Mouse (Mus musculus): ENCODE measurements around the gene 4930558K02Rik. TPM values are rescaled to one million over a fixed set of nuclear protein-coding genes. Genes with fewer than 3 reads are reported as not detected.

Gene 4930558K02Rik
- polyA plus RNA-seq, 1 experiment from 2014 or later, result not detected

DNA sequence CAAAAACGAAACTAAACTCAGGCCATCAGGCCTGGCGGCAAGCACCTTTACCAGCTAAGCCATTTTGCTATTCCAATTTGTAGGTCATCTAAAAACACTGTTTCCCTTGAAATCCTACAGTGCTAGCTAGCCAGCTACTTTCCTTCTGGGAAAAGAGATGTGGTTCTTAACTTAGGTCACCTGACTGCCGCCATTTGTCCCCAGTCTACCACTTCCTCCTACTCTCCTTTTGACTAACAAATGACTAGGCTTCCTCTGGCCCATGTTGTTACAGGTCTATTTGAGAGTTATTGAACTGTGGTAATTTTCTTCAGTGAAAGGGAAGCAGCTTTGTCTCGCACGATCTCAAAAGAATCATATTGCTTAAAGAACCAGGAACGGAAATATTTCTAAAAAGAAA, 57.5 kb downstream of the 4930558K02Rik start:
- Histone ChIP-seq H3K27me3 (ENCODE audit: insufficient read depth, low read length) (no peaks in the 10 kb centered on the region), H3K27ac (ENCODE audit: low read depth) (no peak overlapping the region), H3K4me1 (ENCODE audit: insufficient read depth) (no peaks in the 10 kb centered on the region), H3K4me3 (ENCODE audit: low read depth, low read length) (no peak overlapping the region), H3K4me2 (ENCODE audit: low read depth, low read length) (no peak overlapping the region), H3K36me3 (replicated peaks; ENCODE audit: insufficient read depth, low read length) (no peaks in the 10 kb centered on the region), H3K9ac (replicated peaks) (no peak overlapping the region), H3K9me3 (ENCODE audit: low read length) (no peaks in the 10 kb centered on the region)
- ATAC-seq (no peak), DNase-seq (no peak)
- no peak for TF ChIP-seq CTCF (IDR thresholded peaks at IDR 0.05; ENCODE audit: low read depth)
- no peak for TF ChIP-seq EP300 (IDR thresholded peaks at IDR 0.05; ENCODE audit: low read depth)
- WGBS (ENCODE audit: insufficient replicate concordance), result 78% methylated on average over 6 of the region's 6 CpGs

DNA sequence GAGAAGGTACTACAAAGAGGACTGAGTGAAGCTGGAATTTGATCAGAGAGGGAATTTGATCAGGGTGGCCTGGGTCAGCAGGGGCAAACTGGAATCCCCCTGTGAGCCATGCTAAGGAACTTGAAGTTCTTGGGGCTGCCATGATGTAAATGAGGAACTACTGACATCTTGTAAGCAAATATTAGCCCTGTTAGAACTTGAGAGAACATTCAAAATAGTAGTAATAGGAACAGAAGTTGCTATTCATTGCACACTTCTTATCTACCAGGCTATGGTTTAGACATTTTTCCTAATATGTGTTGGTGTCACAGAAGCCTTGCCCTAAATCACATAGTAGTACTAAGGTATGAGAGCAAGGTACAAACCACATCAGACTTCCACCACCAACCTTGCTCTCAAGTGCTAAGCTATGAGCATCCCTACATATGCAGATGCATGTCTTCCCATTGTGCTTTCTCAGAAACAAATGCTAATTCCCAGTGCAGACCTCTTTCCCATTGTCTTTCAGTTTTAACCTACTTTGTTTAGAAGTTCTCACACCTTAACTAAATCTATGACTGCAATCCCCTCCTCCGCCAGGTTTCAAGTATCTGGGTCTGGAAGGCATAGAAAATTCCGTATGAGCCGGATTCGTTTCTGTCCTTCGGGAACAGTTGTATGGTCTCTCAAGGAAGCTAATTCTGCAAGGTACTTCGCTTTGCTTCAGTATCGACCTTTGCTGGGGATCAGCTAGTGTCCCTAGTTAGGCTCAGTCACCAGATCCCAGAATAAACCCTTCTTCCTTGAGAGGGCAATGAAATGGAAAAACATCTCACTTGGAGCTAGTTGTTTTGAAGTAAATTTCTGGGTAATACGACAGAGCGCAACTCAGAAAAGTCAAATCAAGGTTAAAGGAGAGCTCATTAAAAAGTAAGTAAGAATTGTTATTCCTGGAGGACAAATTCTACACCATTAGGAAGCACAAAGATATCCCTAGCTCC, 58.7 kb downstream of the 4930558K02Rik start:
- TF ChIP-seq CTCF (IDR thresholded peaks at IDR 0.05; ENCODE audit: low read depth) (no peak), EP300 (IDR thresholded peaks at IDR 0.05; ENCODE audit: low read depth) (no peak)
- H3K9me3 ChIP-seq (ENCODE audit: low read length), result no peaks in the 10 kb centered on the region
- ATAC-seq (no peak), DNase-seq (no peak)
- no peaks in the 10 kb centered on the region for H3K4me1 ChIP-seq (ENCODE audit: insufficient read depth)
- no peak overlapping the region for H3K27ac ChIP-seq (ENCODE audit: low read depth)
- no peak overlapping the region for H3K9ac ChIP-seq (replicated peaks)
- WGBS (ENCODE audit: insufficient replicate concordance), result 85% methylated on average over 9 of the region's 9 CpGs
- H3K4me3 ChIP-seq (ENCODE audit: low read depth, low read length), result no peak overlapping the region
- no peaks in the 10 kb centered on the region for H3K27me3 ChIP-seq (ENCODE audit: insufficient read depth, low read length)
- no peak overlapping the region for H3K4me2 ChIP-seq (ENCODE audit: low read depth, low read length)
- H3K36me3 ChIP-seq (replicated peaks; ENCODE audit: insufficient read depth, low read length), result no peaks in the 10 kb centered on the region

DNA sequence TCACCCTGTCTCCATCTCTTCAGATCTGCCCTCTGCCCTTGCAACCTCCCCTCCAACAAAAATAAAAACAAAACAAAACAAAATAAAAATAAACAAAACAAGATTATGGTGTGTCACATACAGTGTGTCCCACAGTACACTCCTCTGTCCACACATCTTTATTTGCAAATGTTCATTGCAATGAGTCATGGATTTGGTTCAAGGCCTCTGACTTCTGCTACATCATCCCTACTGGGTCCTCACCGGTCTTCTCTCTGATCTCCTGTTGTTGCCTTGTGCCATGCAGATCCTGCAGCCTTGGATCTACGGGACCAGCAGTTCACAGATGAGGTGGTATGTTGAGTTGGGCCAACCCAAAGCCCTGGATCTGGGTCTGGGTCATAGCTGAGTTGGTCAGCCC, 59.8 kb downstream of the 4930558K02Rik start:
- H3K4me2 ChIP-seq (ENCODE audit: low read depth, low read length), result no peak overlapping the region
- H3K27ac ChIP-seq (ENCODE audit: low read depth), result no peak overlapping the region
- H3K36me3 ChIP-seq (replicated peaks; ENCODE audit: insufficient read depth, low read length), result no peaks in the 10 kb centered on the region
- no peaks in the 10 kb centered on the region for H3K27me3 ChIP-seq (ENCODE audit: insufficient read depth, low read length)
- 79% methylated on average over 2 of the region's 2 CpGs for WGBS (ENCODE audit: insufficient replicate concordance)
- H3K9ac ChIP-seq (replicated peaks), result no peak overlapping the region
- H3K4me3 ChIP-seq (ENCODE audit: low read depth, low read length), result no peak overlapping the region
- H3K4me1 ChIP-seq (ENCODE audit: insufficient read depth), result no peaks in the 10 kb centered on the region
- DNase-seq (no peak), ATAC-seq (peak; percentile 31; the same call in 1 of the 2 replicates)
- no peaks in the 10 kb centered on the region for H3K9me3 ChIP-seq (ENCODE audit: low read length)
- TF ChIP-seq CTCF (IDR thresholded peaks at IDR 0.05; ENCODE audit: low read depth) (no peak), EP300 (IDR thresholded peaks at IDR 0.05; ENCODE audit: low read depth) (no peak)

DNA sequence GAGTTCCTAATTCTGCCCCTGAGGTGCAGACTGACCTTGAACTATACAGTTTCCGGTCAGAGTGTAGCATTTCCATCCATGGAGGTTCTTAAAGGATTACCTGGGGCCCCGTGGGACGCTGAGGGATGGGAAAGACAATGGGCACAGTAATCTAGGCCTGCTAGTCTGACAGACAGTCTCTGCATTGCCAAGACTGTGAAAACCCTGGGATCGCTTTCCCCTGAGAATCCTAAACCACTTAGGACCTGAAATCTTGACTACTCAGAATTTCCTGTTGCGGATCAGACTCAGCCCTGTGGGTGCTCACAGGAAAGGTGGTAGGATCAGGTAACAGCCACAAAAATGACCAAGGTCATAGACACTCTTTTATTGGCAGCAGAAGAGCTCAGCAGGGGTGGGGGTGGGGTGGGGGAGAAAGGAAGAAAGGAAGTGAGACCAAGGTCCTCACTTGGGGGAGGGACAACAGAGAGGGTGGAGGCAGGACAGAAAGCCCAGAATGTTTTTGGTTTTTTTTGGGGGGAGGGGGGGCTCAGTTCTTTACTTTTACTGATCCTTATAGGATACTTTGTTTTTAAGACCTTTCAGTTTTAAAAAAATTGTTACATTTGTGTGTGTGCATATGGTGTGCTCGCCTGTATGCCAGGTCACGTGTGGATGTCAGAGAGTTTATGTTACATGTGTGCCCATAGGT, 60.6 kb downstream of the 4930558K02Rik start:
- TF ChIP-seq EP300 (IDR thresholded peaks at IDR 0.05; ENCODE audit: low read depth) (no peak), CTCF (IDR thresholded peaks at IDR 0.05; ENCODE audit: low read depth) (no peak)
- no peak overlapping the region for H3K27ac ChIP-seq (ENCODE audit: low read depth)
- DNase-seq, result no peak

DNA sequence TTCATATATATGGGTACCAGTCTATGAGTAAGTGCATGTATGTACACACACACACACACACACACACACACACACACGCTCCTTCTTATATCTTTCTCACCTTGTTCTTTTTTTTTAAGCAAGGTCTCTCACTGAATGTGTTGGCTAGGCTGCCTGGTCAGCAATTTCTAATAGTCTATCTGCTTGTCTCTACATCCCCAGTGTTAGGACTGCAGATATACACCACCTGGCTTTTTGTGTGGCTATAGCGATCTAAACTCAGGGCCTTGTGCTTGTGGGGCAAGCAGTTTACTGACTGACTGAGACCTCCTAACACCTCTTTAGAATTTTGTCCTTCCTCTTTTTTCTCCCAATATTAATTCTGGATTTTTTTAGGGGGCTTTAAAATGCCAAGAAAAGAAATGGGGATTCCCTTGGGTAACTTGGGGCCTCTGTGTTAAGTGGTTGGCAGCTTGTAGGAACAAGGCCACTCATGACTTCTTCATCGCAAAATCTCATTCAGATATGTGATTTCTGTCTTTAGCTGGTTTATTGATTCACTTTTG, 61.4 kb downstream of the 4930558K02Rik start:
- no peak overlapping the region for H3K27ac ChIP-seq (ENCODE audit: low read depth)
- no peak overlapping the region for H3K9ac ChIP-seq (replicated peaks)
- ATAC-seq (no peak), DNase-seq (no peak)
- no peak overlapping the region for H3K4me2 ChIP-seq (ENCODE audit: low read depth, low read length)
- H3K4me1 ChIP-seq (ENCODE audit: insufficient read depth), result no peaks in the 10 kb centered on the region
- H3K36me3 ChIP-seq (replicated peaks; ENCODE audit: insufficient read depth, low read length), result no peaks in the 10 kb centered on the region
- no peak for TF ChIP-seq CTCF (IDR thresholded peaks at IDR 0.05; ENCODE audit: low read depth)
- TF ChIP-seq EP300 (IDR thresholded peaks at IDR 0.05; ENCODE audit: low read depth), result no peak
- no peaks in the 10 kb centered on the region for H3K27me3 ChIP-seq (ENCODE audit: insufficient read depth, low read length)
- WGBS (ENCODE audit: insufficient replicate concordance), result 82% methylated on average over 3 of the region's 3 CpGs
- H3K4me3 ChIP-seq (ENCODE audit: low read depth, low read length), result no peak overlapping the region
- H3K9me3 ChIP-seq (ENCODE audit: low read length), result no peaks in the 10 kb centered on the region

More for the DNA sequence above, 60.6 kb downstream of the 4930558K02Rik start:
- Histone ChIP-seq H3K27me3 (ENCODE audit: insufficient read depth, low read length) (no peaks in the 10 kb centered on the region), H3K4me3 (ENCODE audit: low read depth, low read length) (no peak overlapping the region), H3K9ac (replicated peaks) (no peak overlapping the region), H3K9me3 (ENCODE audit: low read length) (no peaks in the 10 kb centered on the region), H3K36me3 (replicated peaks; ENCODE audit: insufficient read depth, low read length) (no peaks in the 10 kb centered on the region), H3K4me2 (ENCODE audit: low read depth, low read length) (no peak overlapping the region), H3K4me1 (ENCODE audit: insufficient read depth) (no peaks in the 10 kb centered on the region)
- no peak for ATAC-seq
- 51% methylated on average over 7 of the region's 7 CpGs for WGBS (ENCODE audit: insufficient replicate concordance)

DNA sequence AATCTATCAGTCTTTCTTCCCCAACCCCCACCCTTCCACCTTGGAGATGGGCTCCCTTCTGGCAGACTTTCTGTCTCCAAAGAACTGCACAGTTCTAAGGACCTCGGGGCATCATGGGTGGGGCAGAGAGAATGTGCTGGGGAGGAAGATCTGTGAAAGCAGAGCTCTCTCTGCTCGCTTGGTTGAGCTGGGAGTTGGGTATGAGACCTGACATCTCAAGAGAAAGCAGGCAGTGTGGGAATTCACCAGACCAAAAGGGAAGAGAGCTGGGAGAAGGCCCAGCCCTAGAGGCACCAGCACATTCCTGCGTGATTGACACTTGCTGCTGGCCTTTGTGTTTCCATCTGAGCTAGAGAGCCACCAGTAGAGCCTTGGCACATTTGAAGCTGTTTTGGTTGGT, 63.4 kb downstream of the 4930558K02Rik start:
- 70% methylated on average over 3 of the region's 3 CpGs for WGBS (ENCODE audit: insufficient replicate concordance)
- no peak for DNase-seq

More for the DNA sequence above, 63.4 kb downstream of the 4930558K02Rik start:
- TF ChIP-seq CTCF (IDR thresholded peaks at IDR 0.05; ENCODE audit: low read depth) (no peak), EP300 (IDR thresholded peaks at IDR 0.05; ENCODE audit: low read depth) (no peak)
- Histone ChIP-seq H3K27me3 (ENCODE audit: insufficient read depth, low read length) (no peaks in the 10 kb centered on the region), H3K36me3 (replicated peaks; ENCODE audit: insufficient read depth, low read length) (no peaks in the 10 kb centered on the region), H3K9ac (replicated peaks) (no peak overlapping the region), H3K4me1 (ENCODE audit: insufficient read depth) (no peaks in the 10 kb centered on the region), H3K4me2 (ENCODE audit: low read depth, low read length) (no peak overlapping the region), H3K9me3 (ENCODE audit: low read length) (no peaks in the 10 kb centered on the region), H3K4me3 (ENCODE audit: low read depth, low read length) (no peak overlapping the region), H3K27ac (ENCODE audit: low read depth) (no peak overlapping the region)
- no peak for ATAC-seq

All from liver, postnatal 0 days (tissue).